Mouse (Mus musculus): ENCODE results near the gene Dhx8.

- TF ChIP-seq CTCF (IDR thresholded peaks at IDR 0.05) (no peak), EP300 (IDR thresholded peaks at IDR 0.05) (no peak)
Observed at GRCm38 (mm10) chr11:101712811-101713210, 19.9 kb upstream of the Dhx8 start.
